Mouse (Mus musculus) 3T3-L1 (cell line): ENCODE measurements around the gene Dupd1.

Experiments used
- DNase-seq: peaks from one replicate; pipeline ENCODE4 v3.0.0-alpha.2; 2015; ENCODE audit warnings: low read depth, low spot score

Gene Dupd1

DNA sequence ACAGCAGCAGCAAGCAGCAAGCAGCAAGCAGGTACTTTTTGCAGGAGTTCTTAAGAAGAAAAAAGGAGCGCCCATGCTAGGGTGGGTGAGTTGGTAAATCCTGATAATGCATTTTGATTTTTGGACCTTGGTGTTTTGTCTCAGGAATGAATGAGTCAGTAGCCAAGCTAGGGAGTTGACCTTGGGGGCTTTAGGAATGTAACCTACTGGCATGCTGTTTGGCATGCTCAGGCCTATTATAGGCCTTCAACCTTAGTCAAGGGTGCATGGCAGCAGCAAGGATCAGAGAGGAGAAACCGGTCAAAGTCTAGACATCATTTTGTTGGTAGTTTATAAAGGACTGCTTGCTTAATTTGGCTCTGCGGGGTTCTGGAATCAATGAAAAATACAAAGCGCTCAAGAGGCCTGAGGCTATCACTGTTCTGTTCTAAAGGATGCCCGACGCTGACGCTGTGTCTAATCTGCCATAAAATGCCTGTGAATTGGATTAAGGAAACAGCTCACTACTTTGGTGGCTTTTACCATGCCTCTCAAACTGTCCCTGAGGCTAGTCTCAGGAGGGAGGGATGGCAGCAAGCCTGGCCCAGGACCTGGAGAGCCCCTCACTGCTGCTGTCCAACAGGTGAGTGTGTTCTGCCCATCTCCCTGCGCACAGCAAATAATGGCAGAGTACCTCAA is 7.8 kb upstream of the Dupd1 start:
- DNase-seq: no peak

DNA sequence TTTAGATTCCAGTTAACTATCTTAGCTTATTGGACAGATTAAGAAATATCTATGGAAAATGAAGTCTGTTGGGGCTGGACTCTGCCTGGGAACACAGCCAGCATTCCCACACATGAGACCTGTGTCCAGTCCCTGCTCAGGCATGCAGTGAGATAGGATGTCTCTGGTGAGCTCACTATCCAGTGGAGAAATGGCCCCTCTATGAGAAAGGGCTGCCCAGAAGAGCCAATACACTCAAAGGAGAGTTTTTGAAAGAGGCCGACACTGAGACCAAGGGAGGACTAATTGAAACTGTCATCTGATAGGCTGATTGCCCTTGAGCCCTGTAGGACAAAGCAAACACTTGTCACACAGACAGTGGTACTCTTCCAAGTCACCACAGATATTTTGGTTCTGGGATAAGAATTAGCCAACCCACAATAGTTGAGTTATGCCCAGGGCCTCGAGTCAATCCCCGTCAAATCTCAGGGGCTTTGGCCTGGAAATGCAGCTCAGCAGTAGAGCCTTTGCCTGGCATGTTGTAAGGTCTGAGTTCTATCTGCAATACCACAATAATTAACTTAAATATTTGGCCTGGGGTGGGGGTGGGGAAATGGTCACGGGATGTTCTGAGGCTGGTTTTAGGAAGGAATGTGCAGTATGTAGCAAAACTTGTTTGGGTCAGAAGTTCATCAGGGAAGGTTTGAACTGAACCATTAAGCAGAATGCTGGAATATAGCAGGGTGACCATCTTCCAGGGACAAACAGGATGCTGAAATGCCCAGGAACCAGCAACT is 6.2 kb upstream of the Dupd1 start:
- peak; percentile 36 for DNase-seq

DNA sequence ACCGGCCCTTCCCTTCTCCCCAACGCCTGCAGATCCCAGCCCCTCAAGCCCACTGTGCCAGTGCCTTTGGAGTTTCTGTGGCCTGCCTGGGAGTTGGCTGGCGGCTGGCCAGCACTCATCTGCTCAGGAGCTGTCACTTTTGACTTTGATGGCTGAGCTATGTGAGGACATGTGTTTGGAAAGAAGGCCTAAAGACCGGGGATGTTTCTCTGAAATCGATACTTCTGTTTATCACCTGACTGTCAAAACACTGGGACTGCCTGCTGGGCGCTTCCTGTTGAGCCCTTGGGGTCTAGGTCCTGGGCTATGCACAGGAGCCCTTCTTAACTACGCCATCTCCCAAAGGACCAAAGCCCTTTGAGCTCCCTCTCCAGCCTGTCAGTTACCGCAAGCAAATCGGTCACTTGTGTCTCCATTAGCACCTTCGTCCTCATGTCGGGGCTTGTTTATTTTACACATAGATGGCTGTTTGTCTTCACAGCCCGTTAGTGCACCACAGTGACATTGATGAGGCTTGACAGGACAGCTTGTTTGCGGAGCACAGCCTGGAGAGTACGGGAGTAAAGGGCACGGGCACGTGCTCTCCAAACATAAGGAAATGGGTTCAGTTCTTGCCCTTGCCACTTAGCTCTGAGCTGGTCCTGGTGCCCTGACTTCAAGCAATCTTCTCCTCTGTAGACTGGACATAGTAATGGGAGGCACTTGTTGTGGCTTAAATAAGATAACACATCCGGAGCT is 5.4 kb upstream of the Dupd1 start:
- no peak for DNase-seq

DNA sequence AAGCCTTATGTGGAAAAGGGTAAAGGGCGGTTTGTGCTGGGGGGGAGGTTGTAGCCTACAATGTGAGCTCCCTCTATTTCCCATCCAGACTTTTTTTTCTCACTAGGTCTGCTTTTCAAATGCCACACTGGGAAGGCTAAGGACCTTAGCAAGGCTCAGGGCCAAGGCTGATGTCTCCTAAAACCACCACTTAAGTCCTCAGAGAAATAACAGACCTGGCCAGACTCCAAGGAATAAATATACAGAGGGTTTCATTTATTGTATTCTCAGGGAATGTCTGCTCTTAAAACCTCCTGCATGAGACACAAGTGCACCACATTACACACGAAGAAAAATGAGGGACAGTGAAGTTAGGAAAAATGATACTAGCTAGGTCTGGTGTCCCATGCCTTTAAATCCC is 3.1 kb downstream of the Dupd1 start:
- peak; percentile 25 for DNase-seq

DNA sequence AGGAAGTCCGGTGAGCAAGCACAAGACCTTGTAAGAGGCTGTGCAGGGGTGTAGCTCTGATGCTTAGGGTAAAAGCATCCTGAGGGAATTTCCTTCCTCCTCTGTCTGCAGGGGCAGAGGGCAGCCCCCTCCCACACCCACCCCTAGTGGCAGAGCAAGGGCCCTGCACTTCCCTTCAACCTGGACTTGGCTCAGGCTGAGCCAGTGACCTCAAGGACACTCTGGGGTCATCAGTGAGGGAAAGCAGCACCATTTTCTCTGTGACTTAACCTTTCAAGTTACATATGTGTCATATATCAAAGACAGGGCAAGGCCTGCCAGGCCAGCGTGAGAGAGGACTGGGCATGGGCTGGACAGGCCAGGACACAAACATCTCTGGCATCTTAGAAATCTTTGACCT is 4.8 kb downstream of the Dupd1 start:
- DNase-seq: no peak

DNA sequence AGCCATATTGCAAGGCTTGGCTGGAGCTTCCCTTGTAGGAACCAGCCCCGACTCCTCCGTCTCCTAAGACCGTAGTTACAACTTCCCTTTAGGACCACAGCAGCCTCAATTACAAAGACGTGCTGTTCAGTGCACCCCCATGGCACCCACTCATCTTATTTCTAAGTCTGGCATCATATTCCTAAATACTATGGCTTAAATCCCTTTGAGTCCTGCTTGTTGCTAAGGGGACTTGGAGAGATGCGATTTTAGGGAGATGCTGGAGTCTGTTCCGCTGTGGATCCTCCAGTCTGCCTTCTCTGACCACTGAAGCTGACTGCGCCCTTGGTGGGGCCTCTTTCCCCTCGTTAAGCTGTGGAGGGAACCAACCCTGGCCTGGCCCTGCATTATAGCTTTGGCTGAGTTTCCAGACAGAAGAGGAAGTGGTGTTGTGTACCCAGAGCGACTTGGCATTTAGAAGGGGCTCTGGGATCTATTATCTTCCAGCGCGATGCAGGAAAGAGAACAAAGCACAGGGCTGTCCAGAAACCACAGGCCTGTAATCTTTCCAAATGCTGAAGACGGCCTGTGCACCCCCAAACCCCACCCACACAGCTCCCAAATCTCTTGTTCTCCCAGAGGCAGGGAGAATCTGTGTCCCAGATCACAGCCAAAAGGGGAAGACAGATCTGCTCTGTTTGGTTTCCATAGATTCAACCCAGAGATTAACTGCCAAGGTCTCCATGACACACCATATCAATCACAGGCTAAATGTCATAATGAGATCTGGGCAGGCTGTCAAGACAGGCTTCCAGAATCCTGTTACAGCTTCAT is 7.4 kb downstream of the Dupd1 start:
- DNase-seq: peak; percentile 80

DNA sequence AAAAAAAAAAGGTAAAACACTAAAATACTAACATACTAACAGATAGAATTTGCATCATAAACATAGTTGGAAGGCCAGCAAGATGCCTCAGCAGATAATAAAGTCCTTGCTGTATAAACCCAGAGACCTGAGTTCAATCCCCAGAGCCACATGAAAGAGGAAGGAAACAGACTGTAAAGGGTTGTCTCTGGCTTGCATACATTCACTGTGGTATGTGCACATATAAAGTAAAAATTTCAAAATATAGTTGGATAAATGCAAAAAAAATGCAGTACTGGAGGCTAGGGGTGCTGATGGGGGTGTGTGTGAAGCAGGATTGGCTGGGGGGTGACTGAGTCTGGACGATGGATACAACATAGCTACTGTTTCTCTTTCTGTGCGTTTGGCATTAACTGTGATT is 8.9 kb downstream of the Dupd1 start:
- no peak for DNase-seq

DNA sequence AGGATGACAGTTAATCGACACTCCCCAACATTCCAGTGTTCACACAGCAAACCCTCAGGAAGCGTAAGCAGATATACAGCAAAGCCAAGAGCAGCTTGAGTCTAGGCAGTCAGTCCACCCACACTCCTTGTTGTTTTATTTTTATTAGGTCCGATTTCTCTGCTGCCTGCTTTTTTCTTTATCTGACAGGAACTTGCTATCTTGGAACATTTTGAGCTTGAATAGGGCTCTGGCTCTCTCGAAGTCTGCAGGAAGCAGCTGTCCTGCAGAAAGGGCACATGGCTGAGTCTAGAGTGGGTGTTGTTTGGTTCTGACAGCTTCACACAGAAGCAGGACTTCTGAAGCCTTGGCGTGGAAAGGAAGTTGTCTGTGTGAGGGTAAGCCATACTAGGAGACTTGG is 11.1 kb downstream of the Dupd1 start:
- no peak for DNase-seq

DNA sequence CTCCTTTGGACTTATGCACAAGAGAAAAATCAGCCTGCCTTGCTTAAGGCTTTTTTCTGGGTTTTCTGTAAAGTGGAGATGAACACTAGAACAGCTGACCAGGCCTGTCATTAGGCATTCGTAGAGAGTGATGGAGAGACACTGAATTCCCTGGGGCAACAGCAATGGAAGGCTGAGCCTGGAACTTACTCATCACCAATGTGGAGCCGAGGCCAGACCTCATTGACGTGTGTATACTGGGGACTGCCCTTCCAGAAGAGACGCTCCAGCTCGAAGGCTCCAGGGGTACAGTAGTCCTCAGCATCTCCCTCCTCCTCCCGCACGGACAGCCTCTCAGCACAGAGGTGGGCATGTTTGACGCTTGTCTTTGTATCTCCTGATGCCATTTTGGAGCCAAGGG is 11.7 kb downstream of the Dupd1 start:
- no peak for DNase-seq

DNA sequence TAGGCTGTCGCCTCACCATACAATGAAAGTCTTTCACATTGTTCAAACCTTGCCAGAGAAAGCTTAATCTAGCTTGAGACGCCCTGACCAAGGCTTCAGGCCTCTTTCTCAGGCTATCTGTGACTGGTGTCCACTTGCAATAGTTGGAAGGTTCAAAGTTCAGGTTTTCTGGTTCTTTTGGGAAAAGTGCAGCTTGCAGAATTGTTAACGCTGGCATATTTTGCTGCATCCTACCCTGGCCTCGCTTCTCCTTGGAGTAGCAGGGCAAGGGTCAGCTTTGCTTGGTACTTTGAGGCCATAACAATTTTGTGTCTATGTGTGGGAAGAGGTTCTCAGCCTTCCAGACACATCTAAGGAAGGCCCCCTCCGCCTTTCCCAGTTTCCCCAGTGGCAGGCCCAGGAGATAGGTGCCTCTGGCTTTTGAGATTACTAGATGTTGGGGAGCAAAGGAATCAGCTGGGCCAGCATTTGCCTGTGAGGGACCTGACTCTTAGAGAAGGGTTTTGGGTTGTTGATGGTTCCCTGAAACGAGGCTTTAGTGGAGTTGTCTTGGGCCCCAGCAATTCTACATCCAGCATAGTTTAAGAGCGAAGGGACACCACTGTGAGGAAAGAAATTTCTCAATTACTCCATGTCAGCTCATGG is 18.1 kb downstream of the Dupd1 start:
- no peak for DNase-seq

DNA sequence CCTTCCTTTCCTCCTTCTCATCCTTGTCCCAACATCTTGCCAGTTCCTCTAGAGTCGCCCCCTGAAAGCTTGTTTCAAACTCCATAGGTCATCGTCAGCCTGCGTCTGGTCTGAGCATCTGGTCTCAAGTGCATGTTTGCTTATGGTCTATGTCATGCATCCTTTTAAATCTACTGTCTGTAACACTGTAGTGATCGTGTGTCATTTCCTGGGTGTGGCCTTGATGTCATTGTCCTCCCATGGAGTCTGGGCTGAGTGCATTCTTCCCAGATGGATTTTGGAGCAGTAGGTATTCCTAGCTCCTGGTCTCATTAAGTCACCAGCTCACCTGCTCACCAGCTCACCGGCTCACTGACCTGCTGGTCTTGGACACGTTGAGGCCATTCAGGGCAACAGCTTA is 19.4 kb downstream of the Dupd1 start:
- DNase-seq: no peak

DNA sequence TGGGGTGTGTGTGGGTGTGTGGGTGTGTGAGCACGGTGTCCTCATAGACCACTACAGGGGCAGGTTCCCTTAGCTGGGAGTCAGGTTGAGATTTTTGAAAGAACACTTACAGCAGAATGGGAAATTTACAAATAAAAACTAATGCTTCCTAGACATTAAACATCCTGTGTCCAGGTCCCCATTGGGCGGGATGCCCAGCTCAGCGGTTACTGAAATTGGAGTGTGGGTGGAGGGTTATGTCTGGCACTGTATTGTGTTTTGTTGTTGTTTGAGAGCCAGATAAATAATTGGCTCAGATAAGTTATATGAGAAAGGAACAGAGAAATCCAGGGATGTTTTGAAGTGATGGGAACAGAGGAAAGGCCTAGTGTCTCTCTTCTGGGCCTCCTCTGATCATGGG is 23.3 kb downstream of the Dupd1 start:
- no peak for DNase-seq

DNA sequence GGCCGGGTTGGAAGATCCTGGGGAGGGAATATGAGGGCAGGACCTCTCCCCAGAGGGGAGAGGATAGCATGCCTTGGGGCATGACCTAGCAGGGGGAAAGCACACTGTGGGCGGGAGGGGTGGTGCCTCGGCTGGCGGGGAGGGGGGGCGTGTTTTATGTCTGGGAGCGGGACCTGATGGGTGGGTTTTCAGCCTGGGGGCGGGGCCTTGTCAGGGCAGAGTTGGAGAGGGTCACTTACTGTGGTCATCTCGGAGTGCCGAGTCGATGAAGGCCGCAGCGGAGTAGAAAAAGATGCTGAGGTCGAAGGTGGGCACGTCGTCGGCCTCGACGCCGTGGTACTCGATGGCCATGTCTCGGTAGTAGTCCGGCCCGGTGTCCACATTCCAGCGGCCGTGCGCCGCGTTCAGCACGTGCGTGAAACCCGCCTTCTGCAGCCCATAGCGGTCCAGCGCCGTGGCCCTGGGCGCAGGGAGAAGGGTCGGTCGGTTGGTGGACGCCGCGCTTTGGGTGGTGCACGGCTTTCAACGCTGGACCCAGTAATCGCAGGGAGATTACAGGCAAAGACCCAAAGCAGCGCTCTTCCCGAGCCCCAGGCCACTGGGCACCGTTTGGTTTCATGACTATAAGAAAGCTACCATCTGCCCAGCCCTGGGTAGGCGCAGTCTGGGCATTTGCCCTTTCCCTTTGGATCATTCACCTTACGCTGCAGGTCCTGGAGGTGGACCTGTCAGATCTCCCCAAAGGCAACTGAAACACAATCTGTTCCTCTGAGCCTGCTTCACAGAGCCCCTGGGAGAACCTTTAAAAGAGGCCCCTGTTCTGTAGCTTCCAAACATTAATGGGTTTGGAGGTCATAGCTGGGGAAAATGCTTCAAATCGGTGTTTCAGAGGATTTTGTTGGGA is 27.7 kb downstream of the Dupd1 start:
- DNase-seq: no peak

DNA sequence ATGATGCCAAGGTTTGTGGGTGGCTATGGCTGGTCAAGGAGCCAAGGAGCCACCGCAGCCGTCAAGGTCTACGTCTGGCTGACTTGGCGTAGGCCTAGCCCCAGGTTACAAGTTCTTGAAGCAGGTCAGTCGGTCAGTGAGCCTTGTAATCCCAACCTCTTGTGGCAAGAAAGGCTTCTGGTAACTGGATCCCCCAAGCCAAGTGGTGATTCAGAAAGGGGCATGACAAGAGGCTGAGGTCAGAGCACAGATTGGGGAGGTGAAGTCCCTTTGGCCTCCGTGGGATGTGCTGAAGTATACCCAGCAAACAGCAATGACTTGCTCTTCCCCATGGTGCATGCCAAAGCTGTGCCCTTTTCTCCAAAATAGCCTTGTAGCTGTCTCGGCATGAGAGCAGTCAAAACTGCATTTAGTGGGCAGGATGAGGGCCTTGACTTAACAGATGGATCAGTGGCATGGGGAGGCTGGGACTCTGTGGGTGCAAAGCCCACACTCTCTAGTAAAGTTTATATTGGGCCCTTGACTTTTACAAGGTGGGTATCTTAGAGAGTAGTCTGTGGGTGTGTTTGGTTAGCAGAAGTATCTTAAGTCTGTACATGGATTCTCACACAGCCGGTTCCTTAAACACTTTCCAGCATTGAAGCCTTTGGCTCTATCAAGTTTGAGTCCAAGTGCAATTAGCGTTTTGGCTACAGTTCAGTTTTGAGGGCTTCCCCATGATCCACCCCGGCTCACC is 28.8 kb downstream of the Dupd1 start:
- DNase-seq: peak; percentile 30

DNA sequence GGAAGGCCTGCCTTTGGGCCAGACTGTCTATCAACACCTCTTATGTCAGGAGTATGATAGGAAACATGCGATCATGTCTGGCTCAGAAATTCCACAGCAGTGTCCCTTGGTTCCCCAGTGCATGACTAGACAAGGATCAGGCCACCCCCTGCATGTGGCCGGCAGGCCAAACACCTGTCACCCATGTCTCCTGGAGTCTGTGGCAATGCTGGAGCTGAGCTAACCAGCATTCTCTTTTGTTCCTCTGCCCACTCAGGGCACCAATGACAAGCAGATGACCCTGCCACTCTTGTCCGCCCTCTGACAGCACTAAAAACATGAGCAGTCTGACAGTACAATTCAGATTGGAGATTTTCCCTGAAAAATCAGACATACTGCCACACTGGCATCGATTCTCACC is 30.5 kb downstream of the Dupd1 start:
- DNase-seq: no peak

DNA sequence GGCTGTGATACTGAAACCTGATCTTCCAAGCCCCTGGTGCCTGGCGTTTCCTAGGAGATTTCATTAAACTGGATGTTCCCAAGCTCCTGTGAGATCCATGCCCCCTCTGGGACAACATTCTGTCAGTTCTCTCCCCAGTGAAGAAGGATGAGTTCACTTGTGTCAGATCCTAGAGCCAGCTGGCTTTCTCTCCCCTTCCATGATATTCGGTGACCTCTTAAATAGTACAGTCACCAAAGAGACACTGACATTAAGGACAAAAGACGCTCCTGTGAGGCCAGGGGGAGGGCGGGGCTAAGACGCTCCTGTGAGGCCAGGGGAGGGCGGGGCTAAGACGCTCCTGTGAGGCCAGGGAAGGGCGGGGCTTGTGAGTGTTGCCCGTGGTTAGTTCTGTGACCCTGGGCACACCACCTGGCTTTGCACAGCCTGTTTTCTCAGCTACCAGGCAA is 31.7 kb downstream of the Dupd1 start:
- peak; percentile 52 for DNase-seq

DNA sequence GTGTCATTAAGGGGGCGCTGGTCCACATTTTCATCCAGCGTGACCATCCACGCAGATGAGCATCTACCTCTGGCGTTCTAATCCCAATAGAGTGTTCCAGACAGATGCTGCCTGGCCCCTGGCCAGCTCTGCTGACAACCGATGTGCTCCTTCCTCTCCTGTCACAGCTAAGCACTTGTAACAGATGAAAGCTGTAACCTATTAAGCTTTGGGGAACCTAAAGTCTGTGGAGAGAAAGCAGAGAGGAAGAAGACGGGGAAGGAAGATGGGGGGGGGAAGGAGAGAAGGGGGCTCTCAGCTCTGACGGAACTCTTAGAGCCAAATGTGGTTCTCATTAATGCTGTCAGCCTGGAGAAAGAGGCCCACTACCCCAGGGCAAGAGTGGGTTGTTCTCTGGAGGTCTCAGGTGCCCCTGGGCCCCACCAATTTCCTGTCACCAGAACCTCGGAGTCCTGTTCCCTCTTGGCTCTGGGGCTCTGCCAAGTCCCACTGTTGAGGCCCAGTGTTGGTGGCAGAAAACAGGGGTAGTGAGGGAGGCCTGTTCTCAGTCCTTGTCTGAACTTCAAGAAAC is 34.7 kb downstream of the Dupd1 start:
- DNase-seq: no peak

DNA sequence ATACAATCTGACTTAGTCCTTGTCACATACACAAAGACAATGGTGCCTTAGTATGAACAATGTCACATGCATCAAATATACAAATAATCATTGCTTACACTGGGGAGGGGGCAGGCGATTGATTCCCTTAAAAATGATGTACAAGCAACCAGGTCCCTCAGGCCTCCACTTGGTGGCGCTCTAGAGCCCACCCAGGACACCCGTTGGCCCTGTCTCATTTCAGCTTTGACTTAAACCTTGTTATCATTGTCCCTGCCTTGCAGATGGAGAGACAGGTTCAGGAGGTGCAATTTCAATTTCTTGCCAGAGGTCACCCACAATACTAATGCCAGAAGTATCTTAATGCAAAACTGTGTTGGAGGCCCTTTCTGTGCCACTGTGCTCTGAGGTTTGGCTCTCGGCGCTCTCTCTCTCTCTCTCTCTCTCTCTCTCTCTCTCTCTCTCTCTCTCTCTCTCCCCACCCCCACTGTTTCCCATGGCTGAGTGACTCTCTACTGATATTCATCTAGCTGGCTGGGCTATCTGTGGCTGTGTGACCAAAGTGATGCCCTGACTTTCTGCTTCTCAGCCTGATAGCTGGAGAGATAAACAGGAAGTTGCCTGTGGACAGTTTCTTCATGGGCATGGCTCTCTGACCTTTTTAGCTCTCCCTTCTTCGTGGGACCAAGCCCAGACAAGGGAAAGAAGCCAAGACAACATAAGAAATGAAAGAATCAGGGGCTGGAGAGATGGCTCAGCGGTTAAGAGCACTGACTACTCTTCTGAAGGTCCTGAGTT is 35.7 kb downstream of the Dupd1 start:
- DNase-seq: peak; percentile 48
